Mouse (Mus musculus): ENCODE data around the gene Lrp1. TPM values are rescaled to one million over a fixed set of nuclear protein-coding genes. Genes with fewer than 3 reads are reported as not detected.

Lrp1 gene
- total RNA-seq, 2 experiments from 2014 or later: 277 to 285 TPM

DNA sequence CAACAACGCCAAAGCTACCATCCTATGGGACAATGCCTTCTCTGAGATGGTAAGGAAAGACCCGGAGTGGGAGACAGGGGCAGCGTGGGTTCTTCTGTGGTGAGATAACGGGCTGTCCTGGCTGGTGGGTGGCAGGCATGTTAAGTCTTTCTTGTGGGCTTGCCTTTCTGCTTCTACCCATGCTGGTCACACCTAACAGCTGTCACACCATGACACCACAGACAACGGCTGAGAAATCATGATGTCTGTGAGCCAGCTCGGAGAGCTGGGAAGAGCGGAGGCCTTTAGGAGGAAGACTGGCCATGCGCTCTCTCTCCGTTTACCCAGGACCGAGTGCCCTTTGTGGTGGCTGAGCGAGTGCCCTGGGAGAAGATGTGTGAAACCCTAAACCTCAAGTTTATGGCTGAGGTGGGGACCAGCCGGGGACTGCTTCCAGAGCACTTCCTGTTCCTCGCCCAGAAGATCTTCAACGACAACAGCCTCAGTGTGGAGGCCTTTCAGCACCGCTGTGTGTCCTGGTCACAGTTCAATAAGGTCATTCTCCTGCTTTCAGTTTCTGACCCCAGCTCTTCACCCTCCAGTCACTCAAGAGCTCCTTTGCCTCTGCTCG is 34.1 kb upstream of the Lrp1 start:
- intact Hi-C loops (cut with DNase I): no loop called here
- DNase-seq (ENCODE audit: low spot score in 2 of 2): no peak

DNA sequence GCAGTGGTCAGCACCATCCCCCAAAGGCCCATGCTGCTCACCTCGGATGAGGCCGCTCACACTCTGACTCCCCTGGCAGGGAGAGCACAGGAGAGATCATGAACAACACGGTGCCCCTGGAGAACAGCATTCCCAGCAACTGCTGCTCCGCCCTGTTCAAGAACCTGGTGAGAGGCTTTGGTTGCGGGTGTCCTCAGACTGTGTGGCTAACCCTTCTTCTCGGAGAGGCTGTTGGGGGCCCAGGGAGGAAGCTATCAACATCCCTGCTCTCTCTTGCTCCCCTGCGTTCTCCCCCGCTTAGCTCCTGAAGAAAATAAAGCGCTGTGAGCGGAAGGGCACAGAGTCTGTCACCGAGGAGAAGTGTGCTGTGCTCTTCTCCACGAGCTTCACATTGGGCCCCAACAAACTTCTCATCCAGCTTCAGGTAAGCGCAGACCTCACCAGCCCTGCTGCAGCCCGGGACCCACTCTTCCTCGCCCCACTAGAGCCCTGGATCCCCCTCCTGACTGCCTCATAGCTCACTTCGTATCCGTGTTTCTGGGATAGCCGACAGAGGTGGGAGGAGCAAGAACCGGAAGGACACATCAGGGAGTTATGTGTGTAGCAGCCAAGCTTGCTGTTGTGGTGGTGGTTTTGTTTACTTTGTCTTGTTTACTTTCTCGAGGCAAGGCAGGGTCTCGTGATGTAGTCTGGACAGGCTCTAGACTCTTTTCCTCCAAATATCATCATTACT is 32.1 kb upstream of the Lrp1 start:
- intact Hi-C loops (cut with DNase I): no loop called here
- DNase-seq (ENCODE audit: low spot score in 2 of 2): no peak

DNA sequence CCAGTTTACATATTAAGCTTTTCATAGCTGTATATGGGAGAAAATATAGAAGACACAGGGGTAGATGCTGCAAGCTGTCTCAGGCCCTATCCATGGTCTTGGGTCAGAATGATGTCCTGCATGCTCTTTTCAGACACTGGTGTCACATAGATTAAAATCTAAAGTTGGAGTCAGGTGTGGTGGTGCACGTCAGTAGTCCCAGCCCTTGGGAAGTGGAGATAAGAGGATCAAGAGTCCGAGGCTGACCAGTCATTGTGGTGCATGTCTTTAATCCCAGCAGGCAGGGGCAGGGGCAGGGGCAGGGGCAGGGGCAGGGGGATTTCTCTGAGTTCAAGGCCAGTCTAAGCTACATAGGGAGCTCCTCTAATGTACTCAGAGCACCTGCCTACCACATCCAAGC is 24.8 kb upstream of the Lrp1 start:
- no peak for DNase-seq (ENCODE audit: low spot score in 2 of 2)
- intact Hi-C loops (cut with DNase I): no loop called here

DNA sequence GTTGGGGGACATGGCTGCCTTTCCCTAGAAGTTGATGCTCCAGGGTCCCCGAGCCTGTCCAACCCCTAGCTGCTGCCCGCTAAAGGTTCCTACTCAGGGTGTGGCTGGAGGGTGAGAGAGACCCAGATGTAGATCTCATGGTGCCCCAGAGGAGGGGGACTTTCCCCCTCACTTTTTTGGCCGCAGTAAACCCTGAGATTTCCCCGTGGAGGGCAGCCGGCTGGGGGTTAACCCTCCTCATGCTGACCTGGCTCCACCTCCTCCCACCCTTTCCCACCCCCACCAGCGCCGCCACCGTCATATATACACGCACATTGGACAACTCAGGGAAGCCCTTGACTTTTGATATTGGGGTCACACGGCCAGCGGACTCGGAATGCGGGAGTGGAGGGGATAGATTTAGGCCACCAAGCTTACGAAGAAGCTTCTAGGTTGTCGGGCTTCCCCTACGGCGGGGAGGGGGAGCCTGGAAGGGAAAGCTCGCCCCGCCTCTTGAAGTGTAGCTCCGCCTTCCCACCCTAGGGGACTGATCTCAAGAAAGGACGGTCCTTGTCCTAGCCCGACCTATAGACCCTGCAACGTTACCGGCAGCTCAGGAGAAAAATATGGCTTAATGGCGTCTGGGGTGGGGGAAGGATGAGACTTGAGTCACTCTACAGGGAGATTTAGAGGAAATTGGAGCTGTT is 22.7 kb upstream of the Lrp1 start:
- DNase-seq (ENCODE audit: low spot score in 2 of 2): peak in 1 of 2 experiments; percentile 33

DNA sequence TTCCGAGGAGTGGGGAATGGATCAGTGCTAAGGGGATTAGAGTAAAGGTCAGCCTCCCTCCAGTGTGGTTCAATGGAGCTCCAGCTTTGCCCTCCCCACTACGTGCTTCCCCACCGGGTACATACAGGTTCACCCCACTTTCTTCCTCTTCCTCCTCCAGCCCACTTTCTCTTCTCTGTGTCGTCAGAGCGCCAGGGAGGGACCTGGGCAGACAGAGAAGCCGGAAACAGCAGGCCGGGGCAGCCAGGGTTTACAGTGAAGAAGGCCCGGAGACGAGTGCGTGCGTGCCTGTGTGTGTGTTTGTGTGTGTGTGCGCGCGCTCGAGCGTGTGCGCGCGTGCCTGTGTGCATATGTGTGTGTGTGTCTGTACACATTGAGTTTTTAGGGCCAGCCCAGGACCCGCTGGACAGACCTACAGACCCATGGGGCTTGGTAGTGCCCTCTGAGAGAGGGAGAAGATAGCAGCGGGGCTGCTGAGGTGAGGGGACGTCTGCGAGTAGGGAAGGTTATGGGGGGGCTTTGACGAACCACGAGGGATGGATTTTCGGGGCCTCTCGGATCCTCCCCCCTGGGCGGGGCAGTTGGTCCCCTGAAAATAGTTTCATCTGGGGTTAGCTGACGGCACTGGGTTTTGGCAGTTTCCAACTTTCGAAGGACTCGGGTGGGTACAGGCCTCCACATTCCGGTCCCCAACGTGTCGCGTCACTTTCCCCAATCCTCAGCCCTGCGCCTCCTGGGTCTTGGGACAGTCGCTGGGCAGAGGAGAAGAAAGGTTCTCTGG is 22.0 kb upstream of the Lrp1 start, which contains the start of gene Stat6:
Stat6 (plus strand) TSS at position 215 of the 781 bp plus-strand sequence.
- intact Hi-C loops (cut with DNase I): loop anchor here (2.0 to 5.0 kb wide), 2 partner anchors 26 to 89 kb away; partner anchors contain the start of gene Nab2
- DNase-seq (ENCODE audit: low spot score in 2 of 2): peak; percentile 28 to 49

More for the DNA sequence above, 22.7 kb upstream of the Lrp1 start:
- intact Hi-C loops (cut with DNase I): loop anchor here (2.0 to 5.0 kb wide), 2 partner anchors 25 to 89 kb away; partner anchors contain the start of gene Nab2

DNA sequence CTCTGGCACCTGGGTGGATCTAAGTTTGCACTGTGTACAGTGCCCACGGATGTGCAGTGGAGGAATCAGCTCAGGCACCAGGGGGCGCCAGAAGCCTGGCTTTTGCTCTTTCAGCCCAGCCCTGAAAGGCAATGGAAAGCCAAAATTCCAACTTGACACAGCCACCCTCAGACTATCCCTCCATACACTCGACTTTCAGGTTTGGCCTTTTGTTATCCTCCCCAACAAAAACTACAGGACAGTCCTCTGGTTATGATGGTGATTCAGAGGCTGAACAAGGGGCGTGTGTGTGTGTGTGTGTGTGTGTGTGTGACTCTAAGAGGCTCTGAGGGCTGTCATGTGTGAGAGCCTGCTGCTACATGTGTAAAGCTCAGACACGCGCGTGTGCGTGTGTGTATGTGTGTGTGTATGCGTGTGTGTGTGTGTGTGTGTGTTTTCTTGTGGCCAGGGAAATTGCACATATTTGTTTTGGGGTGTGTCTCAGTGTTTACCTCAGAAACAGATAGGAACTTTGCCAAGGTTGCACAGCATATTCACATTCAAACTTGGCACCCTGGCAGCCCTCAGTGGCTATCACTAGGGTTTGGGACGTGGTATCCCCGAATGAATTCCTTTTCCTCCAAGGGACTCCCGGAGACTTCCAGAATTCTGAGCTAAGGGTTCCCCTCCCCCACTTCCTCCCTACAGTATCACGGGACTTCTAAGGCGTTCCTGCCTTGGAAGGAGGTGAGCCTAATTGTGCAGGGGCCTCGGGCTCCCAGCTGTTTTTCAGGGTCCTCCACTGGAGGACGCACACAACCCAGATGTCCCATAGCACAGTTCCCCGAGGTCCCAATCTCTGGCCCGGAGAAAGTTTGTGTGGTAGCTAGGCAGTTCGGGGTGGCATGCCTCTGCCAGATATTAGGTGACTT is 21.2 kb upstream of the Lrp1 start:
- intact Hi-C loops (cut with DNase I): loop anchor here (1.0 to 5.0 kb wide), 3 partner anchors 27 to 90 kb away; partner anchors contain the start of gene Nab2

DNA sequence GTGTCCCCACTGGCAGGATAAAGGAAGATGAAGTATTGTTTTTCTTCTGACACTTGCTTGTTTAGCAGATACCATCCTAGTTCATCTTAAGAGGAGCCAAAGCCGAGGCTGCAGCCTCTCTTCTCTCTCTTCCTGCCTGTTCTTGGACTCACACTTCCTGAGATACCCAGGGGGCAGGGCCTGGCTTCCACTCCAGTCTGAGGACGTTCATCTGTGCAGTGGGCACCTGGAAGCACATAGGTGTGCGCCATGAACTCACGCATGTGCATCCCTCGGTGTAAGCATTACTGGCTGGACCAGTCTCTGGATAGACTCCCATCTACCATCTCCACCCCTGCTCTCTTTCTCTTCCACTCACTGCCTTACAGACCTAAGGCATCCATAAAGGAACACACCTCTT is 19.5 kb upstream of the Lrp1 start:
- intact Hi-C loops (cut with DNase I): loop anchor here (5.0 kb wide), 1 partner anchor 92 kb away; no protein-coding TSS in a partner anchor
- no peak for DNase-seq (ENCODE audit: low spot score in 2 of 2)

More for the DNA sequence above, 21.2 kb upstream of the Lrp1 start:
- peak; percentile 82 to 89 for DNase-seq (ENCODE audit: low spot score in 2 of 2)

DNA sequence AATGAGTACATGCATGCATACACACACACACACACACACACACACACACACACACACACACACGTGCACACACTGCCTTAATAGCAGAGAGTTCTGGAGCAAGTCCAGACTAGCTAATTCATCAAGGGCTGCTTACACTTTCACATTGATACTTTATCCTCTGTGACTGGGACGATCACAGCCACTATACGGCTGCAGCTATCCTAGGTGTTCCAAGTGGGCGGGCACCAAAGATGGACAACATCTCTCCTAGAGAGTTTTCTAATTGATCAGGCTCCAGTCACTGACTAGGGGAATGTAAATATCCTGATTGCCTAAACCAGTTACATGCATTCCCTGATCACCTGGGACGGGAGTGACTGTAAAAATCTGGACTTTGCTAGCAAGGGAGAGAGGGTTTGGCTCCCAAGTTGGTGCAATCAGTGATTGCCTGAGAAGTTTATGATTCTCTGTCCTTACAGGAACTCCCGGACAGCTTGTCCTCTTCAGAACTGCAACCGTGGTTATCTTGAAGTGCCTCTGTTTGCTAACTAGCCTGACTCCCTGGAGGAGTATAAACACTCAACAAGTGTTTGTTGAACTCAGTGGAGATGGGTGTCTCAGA is 11.8 kb upstream of the Lrp1 start:
- no peak for DNase-seq (ENCODE audit: low spot score in 2 of 2)
- intact Hi-C loops (cut with DNase I): no loop called here

DNA sequence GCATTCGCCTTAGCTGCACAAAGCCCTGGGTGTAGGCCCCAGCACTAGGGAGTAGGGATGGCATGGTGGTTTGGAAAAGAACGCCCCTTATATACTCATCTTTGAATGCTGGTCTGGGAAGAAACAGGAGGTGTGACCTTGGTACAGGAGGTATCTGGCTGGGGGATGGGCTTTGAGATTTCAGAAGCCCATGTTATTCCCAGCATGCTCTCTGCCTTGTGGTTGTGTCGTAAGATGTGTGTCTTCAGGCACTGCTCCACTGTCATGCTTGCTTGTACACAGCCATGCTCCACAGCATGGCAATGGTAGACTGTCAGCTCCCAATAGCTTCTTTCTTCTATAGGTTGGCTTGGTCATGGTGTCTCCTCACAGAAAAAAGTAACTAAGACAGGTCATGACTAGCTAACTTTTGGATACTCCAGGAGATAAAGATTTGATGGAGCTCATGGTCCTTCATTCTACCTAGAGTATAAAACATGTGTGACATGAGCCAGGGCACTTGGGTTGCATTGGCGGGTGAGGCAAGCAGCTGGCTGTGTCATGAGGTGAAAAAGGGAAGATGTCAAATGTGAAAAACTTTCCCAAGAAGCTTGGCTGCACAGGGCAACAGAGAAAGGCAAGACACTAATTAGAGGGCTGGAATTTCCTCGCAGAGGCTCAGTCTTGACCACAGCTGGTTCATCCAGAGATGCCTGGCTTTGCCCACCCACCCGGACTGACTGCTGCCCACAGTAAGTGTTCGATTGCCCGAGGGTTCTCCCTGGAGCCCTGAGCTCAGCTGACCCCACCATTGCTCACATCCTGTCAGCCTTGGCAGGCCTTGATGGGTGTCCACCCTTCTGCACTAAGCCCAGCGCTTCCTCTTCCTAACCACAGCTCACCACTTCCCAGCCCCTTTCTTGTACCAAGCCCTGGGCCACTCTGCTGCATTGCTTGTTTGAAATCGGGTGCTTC is 10.6 kb upstream of the Lrp1 start:
- DNase-seq (ENCODE audit: low spot score in 2 of 2): peak in 1 of 2 experiments; percentile 22
- intact Hi-C loops (cut with DNase I): no loop called here

DNA sequence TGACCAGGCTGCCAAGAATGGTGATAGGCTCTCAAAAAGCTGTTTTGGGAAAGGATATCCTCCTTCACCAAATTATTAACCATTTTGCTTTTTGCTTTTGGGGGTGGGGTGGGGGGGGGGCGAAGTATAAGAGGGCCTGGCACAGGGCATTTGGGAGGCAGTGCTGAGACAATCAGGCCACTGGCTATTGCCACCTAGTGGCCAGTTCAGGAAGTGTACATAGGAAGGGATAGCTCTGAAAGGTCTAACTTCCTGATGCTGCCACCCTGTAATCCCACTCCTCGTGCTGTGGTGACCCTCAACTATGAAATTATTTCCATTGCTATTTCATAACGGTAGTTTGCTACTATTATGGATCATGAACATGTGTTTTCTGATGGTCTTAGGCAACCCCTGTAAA is 5.5 kb upstream of the Lrp1 start:
- peak in 1 of 2 experiments; percentile 49 for DNase-seq (ENCODE audit: low spot score in 2 of 2)
- intact Hi-C loops (cut with DNase I): no loop called here

DNA sequence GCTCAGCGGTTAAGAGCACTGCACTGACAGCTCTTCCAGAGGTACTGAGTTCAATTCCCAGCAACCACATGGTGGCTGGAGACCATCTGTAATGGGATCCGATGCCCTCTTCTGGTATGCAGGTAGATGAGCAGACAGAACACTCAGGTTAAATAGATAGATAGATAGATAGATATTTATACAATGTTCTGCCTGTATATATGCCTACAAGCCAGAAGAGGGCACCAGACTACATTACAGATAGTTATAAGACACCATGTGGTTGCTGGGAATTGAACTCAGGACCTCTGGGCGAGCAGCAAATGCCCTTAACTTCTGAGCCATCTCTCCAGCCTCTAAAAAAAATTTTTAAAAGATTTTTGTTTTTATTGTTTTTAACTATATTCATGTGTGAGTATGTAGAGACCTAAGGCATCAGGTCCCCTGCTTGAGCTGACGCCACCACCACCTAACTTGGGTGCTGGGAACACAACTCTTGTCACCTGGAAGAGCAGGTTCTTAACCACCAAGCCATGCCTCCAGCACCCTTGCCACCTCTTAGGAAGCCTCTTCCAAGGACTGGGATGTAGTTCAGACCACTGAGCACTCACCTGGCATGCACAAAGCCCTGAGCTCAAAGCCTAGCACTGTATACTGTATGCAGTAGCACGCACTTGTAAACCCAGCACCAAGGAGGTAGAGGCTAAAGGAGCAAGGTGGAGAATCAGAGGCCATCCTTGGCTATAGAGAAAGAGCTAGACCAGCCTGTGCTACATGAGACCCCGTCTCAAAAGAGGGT is 2.7 kb upstream of the Lrp1 start:
- intact Hi-C loops (cut with DNase I): loop anchor here (2.0 kb wide), 1 partner anchor 55 kb away; no protein-coding TSS in a partner anchor
- DNase-seq (ENCODE audit: low spot score in 2 of 2): no peak

DNA sequence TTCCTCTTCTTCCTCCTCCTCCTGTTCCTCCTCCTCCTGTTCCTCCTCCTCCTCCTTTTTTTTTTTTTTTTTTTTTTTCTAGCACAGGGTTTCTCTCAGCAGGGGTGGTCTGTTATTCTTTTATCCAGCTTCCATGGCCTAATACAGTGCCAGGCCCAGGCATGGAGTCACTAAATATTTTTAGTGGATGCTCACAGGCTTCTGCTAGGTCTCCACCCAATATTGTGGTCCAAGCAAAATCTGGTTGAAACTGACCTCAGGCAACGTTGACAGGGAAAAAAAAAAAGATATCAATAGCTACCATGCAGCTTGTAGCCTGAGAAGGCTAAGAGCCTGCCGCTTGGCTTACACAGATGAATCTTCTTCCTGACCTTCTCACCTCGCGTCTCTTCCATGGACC is 1.7 kb upstream of the Lrp1 start:
- intact Hi-C loops (cut with DNase I): loop anchor here (2.0 kb wide), 1 partner anchor 54 kb away; no protein-coding TSS in a partner anchor
- DNase-seq (ENCODE audit: low spot score in 2 of 2): no peak

DNA sequence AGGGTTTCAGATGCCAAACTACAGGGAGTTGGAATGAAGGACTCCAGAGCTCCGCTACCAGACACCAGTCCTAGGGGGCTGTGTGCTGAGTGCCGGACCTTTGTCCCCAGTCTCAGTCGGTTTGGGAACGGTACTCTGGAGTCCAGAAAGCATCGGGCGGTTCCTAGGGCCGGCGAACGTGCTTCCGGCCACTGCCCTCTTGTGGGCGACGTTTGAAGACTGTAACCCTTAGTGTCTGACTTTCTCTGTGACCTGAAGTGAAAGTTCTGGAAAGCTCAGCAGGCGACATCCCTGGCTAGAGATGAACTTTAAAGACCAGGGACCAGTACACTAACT is 1.1 kb upstream of the Lrp1 start:
- DNase-seq (ENCODE audit: low spot score in 2 of 2): peak in 1 of 2 experiments; percentile 56
- intact Hi-C loops (cut with DNase I): loop anchor here (2.0 kb wide), 1 partner anchor 53 kb away; no protein-coding TSS in a partner anchor

DNA sequence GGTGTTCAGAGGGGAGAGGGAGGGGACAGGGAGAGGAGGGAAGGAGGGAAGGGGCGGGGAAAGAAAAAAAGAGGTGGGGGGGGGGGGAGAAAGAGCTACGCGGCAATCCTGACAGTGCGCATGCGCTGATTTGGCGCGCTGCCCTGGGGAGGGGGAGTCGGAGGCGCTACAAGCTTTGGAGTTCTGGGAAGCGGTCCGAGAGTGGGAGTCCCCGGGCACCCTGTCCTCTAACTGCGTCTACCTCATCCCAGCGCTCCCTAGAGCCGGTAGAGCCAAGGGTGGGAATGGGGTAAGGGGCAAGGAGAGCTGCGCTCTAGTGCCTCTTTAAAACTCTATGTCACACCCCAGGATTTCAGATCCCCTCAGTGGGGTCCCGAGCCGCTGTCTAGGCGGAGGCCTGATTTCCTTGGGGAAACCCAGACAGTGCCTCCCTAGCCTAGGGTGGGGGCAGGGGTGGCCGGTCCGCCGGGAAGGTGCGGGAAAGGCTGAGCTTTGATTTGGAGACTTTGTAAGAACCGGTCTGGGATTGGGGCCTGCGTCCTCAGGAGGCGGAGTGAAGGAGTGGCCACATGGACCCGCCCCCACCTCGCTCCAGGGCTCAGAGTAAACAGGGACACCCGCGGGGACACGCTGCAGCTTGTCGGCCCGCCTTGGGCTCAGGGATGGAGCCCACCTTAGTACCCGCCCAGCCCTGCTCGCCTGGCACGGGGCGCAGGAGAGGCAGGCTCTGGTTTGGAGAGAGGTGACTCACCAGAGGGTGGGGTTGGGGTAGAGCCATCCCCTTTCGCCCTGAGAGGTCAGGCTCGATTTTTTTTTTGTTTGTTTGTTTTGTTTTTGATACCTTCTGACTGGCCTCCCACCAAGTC is 476 bp upstream of the Lrp1 start:
- DNase-seq (ENCODE audit: low spot score in 2 of 2): peak; percentile 87 to 94
- intact Hi-C loops (cut with DNase I): loop anchor here (2.0 kb wide), 3 partner anchors 27 to 53 kb away; partner anchors contain the start of gene Nemp1

DNA sequence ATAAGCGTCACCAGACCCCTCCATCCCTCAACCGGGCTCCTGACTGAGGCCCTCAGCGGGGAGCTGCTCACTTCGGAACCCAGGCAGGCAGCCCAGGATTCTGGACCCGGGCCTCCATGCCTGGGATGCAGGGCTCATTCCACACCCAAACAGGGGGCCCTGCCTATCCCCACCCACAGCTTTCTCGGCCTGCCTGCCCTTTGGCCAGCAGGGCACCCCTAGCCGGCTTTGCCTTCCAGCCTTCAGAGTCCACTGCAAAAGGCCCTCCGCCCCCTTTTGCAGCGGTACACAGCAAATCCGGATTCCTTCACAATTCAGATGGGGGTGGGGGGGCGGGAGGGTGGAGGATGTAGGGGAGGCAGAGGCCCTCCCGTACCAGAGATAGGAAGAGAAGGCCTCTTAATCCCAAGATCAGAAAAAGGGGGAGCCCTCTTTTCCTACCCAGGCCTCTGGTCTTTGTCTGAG is 975 bp downstream of the Lrp1 start:
- DNase-seq (ENCODE audit: low spot score in 2 of 2): peak in 1 of 2 experiments; percentile 35
- intact Hi-C loops (cut with DNase I): loop anchor here (2.0 kb wide), 2 partner anchors 25 to 47 kb away; partner anchors contain the start of gene Nemp1

All from left cerebral cortex, postnatal 25 days (tissue).